Mouse (Mus musculus) liver, embryonic 14.5 days (tissue): ENCODE data around the gene Methig1.

Experiments
- CTCF ChIP-seq: IDR thresholded peaks from 2 replicates; pipeline ENCODE4 v1.5.1; 2016; ENCODE audit warnings: antibody characterized with exemption, low read depth, control low read depth
- EP300 ChIP-seq: IDR thresholded peaks from 2 replicates; pipeline ENCODE4 v1.6.1; 2016; ENCODE audit warnings: antibody characterized with exemption, low read depth

- TF ChIP-seq CTCF = peak; percentile 69
- no peak for TF ChIP-seq EP300
Measured at GRCm38 (mm10) chr15:100321134-100321533, 31.8 kb upstream of the Methig1 start.
